Mouse (Mus musculus) mature B cell (primary cell): Measurements from ENCODE around the gene H3f3a.
"Not testable (repeated sequence)": the region's sequence is repeated elsewhere in the genome, so short reads cannot be mapped to it uniquely, and the experiment has no call there.

ENCODE experiments used
- in situ Hi-C: fragments of 300-500 bp; cut with MboI; formaldehyde crosslinking; loops from 2 replicates; pipeline ENCODE4 v1.14.3; 2019

H3f3a gene

DNA sequence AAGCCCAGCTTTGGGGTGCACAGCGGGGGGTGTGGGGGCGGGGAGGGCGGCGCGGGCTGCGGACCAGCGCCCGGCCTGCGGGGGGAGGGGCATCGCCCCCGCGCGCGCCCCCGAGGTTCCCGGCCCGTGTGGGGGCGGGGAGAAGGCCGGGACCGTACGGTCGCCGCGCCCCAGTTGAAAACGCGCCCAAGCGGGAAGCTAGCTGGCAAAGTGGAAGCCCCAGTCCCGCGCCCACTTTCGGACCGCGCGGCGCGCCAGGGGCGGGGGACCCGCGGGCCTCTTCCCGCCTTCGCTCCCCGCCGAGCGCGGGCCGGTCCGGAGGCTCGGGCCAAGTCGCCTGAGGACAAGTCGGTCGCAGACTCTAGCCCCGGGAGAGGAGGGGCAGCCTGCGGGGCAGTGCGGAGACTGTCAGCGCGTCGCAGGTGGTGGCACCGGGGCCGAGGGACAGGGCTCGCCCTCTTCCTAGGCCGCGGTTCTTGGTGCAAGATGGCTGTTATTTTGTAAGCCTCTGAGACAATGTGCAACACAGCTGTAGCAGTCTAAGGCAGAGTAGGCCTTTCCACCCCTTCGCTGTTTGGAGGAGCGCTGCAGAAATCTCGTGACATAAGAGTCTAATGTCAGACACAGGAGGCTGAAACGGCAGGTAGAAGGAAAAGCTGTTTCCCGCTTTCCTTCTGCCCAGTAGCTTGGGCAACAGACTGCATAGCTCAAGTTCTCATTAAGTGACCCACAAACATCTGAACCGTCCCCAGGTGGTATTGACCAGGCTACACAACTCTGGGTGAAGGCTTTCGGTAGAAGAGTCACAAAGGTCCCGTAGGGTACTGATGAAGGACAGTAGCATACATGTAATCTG is at the start of gene H3f3a:
Gene H3f3a (minus strand): TSS at position 59 of the 856 bp plus-strand sequence.
- in situ Hi-C loops, result no loop called here

DNA sequence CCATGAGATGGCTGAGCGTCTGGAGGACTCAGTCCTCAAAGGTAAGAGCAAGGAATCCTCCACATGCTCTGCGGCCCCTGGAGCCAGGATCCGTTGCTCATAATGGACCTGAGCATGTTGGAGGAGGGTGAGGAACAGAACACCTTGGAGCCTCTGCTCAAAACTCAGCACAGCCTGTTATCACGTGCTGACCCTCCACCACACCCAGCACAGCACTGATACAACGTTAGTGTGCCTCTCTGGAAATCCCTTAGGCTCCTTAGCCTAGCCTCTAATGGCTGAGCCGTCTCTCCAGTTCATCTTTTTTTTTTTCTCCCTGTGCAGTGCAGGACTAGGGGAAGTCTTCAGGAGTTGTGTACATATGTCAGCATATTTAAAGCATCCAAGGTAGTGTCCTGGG is 46.3 kb upstream of the H3f3a start:
- in situ Hi-C loops, result no loop called here

DNA sequence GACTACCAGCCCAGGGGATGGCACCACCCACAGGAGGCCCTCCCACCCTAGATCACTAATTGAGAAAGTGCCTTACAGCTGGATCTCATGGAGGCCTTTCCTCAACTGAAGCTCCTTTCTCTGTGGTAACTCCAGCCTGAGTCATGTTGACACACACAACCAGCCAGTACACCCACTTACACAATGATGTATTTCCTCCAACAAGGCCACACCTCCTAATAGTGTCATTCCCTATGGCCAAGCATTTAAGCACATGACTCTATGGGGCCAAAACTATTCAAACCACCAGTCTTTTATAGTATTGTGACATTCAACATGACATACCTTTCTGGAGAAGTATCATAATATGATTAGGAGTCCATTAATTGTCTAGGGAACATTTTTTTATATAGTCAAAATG is 45.0 kb upstream of the H3f3a start:
- in situ Hi-C loops, result no loop called here

DNA sequence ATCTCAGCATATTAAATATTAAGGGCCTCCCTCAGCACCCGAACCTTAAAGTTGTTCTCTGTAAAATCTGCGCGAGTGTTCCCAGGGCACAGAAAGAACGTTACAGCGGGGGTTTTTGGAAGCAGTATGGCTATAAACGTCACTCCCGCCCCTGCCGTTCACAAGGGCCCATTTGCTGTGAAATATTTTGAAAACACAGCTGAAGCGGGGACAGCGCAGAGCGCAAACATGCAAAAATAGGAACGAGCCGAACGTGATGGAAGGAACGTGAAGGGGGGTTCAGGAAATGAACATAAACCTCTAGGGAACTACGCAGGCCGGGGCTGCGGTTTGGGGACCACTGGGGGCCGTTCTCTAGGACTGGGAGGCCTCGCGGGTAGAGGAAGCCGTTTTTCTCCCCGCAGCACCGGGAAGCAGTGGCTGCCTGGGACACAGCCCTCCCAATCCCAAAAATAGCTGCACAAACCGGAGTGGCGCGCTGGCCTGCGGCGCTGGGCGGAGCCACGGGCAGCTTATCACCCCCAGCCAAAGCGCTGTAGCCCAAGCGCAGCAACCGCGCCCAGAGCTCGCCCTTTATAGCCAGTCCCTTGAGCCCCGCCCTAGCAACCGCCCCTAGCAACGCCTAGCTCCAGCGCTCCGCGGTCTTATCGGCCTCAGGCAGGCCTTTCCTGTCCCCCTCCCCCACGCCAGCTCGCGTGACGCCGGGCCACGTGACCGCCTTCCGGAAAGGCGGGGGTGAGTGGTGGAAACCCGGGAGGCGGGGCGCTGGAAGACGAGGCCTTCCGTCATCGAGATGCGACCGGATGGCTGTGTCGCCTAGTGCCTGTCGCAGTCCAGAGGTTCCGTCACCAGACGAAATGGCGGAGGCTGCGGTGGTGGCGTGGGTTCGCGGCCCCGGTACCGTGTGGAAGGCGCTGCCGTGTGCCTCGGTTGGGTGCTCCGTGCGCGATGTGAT is 36.9 kb upstream of the H3f3a start, which contains the start of gene Sde2:
Gene Sde2 (plus strand): TSS at position 812 of the 955 bp plus-strand sequence.
- in situ Hi-C loops, result no loop called here

DNA sequence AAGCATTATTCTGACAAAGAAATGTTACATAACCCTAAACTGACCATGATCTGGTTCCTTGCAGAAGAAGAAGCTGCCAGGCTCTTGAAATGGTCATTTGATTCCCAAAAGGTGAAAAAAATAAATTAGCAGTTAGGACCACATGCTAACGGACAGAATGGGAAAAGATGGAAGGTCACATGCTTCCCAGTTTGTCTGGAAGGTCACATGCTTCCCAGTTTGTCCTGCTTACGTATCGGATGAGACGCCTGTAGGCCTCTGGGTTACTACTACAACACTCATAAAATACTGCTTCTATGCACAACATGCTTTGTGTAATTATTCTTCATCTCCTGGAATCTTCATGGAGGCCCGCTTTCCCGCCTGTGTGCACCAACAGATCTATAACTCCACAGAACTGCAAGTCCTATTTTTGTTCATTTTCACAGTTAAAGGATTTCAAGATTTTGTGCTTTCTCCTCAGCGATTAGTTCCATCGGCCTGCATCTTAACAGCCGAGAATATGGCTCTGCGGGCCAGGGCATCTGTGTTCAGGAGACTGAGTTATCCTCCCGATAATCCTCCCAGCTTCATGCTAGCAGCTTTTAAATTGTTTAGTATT is 36.1 kb upstream of the H3f3a start:
- in situ Hi-C loops, result no loop called here

DNA sequence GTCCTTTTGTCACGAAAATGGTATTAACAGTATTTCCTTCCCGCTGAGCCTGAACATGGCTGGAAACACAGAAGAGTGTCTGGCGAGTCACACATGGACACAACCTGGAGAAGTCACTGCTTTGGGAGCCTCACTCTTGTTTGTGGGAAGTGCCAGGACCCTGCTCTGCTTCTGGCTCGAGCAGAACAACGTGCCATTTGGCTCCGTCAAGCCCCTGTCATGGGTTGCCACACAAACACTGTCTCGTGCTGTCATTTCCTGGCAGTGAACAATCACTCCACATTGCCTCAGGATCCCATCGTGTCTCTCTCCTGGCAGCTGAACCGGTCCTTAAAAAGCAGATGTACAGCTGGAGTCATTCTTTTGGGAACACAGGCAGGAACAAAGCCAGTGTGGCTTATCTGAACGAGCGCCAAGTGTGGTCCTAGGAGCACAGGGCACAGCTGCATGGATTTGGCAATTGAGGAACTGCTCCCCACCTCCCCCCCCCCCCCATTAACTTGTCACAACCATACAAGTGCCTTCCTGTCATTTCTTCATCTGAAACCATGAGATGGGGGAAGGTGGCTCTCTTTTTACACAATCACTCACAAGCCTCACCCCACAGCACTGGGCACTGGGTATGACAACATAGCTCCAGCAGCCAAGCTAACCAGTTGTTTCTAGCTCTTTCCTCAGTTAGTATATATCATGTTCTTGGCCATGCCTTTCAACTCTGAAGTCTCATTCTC is 34.9 kb upstream of the H3f3a start:
- in situ Hi-C loops, result no loop called here

DNA sequence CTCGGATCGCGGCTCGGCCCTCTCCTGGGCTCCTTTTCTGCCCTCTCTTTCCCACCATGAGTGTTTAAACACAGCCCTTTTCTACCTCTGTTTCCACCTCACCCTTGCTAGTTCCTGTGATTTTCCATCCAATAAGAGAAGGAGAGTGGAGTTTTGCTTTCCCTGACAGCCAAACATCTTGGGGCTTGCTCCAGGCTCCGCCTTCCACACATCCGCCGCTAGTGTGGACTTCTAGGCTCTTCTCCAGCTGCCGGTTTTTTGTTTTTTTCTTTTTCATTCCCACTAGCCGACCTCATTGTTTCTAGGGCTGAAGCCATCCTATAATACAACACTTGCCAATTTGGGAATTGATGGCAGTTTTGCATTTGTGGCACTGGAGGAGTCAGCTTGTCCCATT is 34.4 kb upstream of the H3f3a start:
- in situ Hi-C loops, result no loop called here

DNA sequence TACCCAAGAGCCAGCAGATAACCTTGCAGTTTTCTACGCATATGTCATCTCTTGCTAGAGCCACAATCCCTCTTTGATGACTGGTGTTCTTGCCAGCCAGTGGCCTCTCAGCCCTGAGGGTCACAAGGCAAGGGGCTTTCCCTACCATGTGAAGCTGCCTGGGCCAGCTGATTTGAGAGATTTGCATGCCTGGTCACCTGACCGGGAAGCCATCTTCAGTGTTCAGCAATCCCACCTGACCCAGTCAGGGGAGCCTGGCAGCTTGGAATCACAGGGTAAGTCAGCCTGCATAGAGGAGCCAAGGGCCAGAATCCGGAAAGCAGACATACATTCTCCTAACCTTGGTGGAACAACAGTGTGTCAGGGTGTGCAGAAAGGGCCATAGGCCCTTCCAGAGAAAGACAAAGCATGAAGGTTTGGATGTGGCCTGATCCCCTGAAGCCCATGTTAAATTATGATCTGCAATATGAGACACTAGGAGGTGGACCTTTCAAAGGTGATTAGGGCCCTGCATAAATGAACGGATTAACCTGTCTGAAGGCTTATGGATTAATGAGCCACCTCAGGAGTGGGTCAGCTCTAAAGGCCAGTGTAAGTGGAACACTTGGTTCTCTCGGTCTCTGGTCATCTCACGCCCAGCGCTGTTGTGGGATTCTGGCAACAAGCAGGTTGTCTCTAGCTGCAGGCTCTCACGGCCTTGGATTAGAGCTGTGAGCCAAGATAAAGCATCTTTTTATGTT is 28.0 kb upstream of the H3f3a start:
- in situ Hi-C loops, result no loop called here

DNA sequence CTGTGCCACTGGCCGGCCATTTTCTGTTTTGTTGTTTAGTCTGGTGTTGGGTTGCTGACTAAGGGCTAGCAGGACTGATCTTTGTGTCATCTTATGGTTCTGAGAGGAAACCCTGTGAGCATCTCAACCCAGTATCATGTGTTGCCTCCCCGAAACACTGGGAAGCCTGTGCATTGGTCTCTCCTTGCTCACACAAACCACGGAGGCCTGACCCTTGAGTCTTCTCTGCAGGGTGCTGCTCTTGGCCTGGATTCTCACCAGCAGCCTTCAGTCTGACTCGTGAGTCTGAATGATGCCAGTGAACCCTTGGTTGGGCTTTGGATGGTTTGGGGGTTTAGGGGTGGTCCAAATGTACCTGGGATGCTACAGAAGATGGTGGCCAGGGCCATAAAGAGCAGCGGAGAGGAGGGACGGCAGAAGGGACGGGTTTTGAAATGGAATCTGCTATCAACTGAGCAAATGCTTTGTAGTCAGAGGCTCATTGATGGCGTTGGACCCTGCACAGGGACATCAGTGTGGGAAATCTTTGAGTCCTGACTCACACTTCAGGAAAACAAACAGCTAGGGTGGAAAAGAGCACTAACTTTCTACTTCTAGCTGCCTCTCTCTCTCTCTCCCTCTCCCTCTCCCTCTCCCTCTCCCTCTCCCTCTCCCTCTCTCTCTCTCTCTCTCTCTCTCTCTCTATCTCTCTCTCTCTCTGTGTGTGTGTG is 25.6 kb upstream of the H3f3a start:
- in situ Hi-C loops, result no loop called here

DNA sequence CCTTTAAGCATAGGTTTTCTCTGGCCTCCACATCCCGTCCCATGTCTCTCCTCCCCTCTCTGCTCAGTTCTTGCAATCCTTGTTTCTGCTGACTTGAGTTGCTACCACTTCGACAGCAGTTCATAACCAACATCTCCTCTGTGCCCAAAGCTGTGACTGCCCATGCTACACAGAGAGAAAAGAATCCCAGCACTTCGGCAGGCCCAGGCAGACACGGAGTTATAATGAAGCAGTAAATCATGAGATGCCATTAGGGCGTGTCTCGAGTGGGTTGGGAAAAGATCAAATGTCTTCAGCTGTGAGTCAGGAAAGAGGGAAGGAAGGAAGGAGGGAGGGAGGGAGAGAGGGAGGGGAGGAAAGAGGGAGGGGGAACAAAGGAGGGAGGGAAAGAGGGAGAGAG is 24.3 kb upstream of the H3f3a start:
- in situ Hi-C loops, result no loop called here

DNA sequence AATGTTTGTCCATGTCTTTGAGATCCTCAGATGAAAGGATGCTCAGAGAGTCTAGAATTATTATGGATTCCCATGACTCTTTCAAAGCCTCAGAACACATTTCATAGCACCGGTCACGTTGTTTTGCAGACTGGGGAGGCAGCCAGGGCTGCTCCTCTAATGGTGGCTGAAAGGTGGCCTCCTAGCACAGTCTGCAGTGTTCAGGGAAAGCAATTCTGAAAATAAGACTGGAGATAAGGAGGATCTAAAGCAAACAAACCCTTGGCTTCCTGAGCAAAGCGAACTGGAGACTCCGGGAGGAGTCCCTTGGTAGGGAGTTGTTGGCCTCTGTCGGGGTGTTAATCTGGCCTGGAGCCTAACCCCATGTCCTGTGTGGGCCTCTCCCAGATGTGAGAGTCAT is 23.4 kb upstream of the H3f3a start:
- in situ Hi-C loops, result no loop called here

DNA sequence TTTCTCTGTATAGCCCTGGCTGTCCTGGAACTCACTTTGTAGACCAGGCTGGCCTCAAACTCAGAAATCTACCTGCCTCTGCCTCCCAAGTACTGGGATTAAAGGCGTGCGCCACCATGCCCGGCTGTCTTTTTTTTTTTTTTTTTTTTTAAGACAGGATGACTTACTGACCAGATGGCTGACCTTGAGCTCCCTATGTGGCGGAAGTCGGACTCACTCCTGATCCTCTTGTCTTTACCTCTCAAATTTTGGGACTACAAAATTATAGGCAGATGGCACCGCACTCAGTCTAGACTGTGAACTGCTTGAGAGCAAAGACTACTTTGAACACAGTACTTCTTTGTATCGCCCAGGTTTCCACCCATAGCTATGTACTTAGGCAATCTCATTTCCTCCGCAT is 22.7 kb upstream of the H3f3a start:
- in situ Hi-C loops, result not testable (repeated sequence)

DNA sequence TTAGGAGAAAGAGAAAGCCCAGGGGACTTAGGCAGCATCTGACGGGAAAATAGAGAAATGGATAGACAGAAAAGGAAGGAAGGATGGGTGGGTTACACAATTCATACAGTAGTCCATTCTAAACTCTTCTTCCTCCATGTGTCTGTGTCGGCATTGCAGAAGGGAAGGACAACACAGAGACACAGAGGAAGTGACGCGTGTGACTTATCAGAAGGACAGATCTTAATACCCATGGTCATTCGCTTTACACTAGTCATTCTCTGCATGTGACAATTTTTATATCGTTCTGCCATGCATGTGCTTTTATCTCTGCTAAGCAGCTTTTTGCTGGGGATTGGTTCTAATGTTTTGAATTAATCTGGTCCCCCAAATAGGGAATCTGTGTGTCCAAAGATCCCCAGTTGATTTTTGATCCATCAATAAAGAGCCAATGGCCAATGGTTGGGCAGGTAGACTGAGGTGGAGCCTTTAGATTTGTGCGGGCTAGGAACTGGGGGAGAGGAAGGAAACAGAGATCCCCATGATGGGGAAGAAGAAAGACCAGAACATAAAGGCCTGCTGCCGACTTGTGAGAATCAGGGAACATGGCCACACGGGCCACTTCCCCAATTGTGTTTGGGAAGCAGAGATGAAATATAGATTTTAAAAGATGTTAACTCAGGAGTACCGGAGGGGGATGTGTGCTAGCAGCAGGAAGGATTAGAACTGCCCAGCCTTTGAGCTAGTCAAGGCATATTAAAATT is 21.7 kb upstream of the H3f3a start:
- in situ Hi-C loops, result no loop called here

DNA sequence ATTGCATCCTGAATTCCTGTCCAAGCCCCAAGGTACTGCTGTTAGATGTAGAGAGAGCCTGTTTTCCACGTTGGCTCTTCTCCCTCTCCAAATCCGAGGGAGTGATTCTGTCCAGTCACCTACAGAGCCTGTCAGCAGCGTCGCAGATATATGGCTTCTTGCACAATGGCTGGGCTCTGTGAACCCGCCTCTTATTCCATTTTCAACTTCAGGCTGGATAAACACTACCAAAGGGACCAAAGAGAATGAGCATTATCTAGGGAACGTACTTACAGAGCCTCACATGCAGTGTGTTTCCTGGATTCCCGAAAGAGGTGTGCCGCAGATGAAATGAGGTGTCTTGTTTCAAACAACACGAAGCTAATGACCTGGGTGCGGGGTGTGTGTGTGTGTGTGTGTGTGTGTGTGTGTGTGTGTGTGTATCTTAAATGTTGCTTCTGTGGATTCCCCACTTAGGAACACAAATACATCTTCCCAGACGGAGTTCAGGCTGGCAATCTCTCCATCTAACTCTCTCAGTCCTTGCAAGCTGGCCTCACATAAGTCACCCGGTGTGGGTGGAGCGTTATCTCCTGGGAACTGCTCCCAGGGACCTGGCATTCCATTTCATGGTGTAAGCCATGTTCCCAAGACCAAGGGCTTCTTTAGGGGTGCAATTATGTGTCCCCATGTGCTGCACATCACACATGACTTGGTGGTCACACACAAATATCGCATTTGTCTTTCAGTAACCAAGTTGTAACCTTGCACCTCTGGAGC is 17.0 kb upstream of the H3f3a start:
- in situ Hi-C loops, result no loop called here

DNA sequence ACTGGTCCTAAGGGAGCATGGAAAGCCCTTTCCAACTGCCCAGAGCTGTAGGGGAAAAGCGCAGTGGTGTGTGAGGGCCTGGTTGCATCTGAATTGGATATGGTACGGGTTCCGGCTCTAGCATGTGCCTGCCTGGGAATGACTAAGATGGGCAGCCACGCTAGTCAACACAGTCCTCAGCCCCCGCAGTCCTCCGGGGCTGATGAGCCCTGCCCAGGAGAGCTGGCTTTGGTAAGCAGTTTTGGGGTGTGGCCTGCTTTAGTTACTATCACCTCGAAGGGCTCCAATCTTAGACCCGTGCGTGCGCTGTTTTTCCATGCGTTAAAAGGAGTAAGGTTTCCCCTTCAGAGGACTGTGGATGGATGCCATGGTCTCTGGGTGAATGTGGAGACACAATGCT is 16.4 kb upstream of the H3f3a start:
- in situ Hi-C loops, result no loop called here

DNA sequence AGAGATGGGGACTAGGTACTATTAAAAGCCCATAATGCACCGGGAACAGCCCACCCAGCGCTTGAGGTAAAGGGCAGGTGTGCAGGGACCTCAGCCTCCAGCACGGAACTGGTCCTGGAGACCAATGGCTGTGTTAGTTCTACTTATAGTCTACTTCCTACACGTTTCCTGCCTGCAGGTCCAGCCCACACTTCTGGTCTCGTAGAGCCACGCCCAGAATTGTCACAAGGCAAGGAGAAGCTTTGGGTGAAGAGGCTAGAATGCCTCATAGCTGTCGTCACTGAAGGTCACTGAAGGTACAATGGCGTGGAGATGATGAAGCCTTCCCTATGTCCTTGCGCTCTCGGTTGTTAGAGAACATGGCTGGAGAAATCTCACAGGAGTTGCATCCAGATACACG is 16.0 kb upstream of the H3f3a start:
- in situ Hi-C loops, result no loop called here

DNA sequence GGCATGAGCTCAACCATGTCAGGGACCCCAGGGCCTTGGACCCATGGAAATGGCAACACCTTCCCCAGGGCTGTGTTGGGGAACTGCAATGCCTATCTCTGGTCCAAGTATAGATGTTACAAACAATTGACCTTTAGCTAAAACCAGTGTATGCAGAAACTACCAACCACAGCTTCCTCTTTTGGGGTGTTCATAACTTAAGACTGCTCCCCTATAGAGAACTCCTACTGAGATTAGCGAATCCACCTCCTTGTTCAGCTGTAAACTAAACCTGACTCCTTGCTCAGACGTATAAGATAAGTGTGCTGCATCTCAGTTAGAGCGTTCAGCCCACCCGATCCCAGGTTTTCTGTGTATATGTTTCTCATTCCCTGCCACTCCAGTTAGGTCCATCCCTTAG is 12.9 kb upstream of the H3f3a start:
- in situ Hi-C loops, result no loop called here

DNA sequence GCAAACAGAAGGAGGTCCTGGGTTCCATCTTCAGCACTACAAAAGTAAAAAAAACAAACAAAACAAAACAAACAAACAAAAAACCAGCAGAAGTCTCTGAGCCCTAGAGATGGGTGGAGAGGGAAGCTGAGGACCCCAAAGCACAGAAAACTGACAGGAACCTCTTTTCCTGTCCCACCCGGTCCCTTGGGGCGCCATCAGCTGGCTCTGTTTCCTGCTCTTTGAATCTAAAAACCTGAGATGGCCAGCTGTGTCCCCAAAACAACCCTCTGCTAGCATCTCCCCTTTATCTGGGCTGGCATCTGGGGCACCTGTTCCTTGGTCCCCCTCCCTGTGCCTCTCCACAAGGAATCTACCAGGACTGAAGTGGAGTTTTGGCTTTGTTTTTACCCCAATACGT is 11.0 kb upstream of the H3f3a start:
- in situ Hi-C loops, result no loop called here

DNA sequence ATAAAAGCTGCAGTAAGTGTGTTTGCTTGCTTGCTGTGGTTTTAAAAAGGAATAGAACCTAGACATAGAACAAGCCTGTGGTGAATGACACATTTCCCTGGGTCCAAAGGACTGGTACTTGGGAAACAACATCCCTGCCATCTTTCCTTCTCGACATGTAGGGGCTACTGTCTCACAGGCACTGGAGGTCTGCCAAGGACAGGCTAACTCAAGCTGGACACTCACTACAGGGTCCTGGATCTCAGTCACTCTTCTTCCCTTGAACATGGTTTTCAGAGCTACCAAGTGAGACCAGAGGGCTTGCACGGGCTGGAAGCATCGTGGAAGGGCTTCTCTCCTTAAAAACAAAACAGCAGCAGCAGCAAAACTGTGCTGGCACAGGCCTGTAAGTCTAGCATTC is 10.0 kb upstream of the H3f3a start:
- in situ Hi-C loops, result no loop called here
